Mouse (Mus musculus) heart, postnatal 0 days (tissue): ENCODE data around the gene Slc23a3.

Experiments
- CTCF ChIP-seq: IDR thresholded peaks from 2 replicates; pipeline ENCODE4 v1.5.1; 2016; ENCODE audit warnings: antibody characterized with exemption, control low read depth, low read depth
- EP300 ChIP-seq: IDR thresholded peaks from 2 replicates; pipeline ENCODE4 v1.6.1; 2016; ENCODE audit warnings: antibody characterized with exemption, low read depth

- TF ChIP-seq CTCF = no peak
- no peak for TF ChIP-seq EP300
Observed at GRCm38 (mm10) chr1:75147411-75148135, 13.9 kb upstream of the Slc23a3 start.
